Mouse (Mus musculus) heart, adult 2 months (tissue): Measurements from ENCODE around the gene Gm867. TPM values are rescaled to one million over a fixed set of nuclear protein-coding genes. Genes with fewer than 3 reads are reported as not detected.

ENCODE experiments used
- DNase-seq, 2 experiments: peaks; one replicate each; pipeline ENCODE4 v3.0.0; 2021
- H3K27ac ChIP-seq: fragments of 200-600 bp; 2 replicates; pipeline ENCODE4 v1.8.1; 2022
- H3K27me3 ChIP-seq: fragments of 200-500 bp; 2 replicates; pipeline ENCODE4 v1.6.1; 2012; ENCODE audit warnings: mild to moderate bottlenecking, low read length, inconsistent platforms, mixed read lengths; ENCODE audit not compliant: control insufficient read depth, insufficient read depth
- H3K36me3 ChIP-seq: fragments of 200-500 bp; 2 replicates; pipeline ENCODE4 v1.6.1; 2012; ENCODE audit warnings: low read length, inconsistent platforms; ENCODE audit not compliant: control insufficient read depth, insufficient read depth
- H3K4me1 ChIP-seq: fragments of 200-500 bp; 2 replicates; pipeline ENCODE4 v1.6.1; 2011; ENCODE audit warnings: low read length; ENCODE audit not compliant: control insufficient read depth, insufficient read depth
- H3K4me3 ChIP-seq: fragments of 200-600 bp; 2 replicates; pipeline ENCODE4 v1.8.1; 2022
- H3K79me2 ChIP-seq: fragments of 200-500 bp; replicated peaks from 2 replicates; pipeline ENCODE4 v1.6.1; 2012; ENCODE audit warnings: mild to moderate bottlenecking, inconsistent platforms, low read length, moderate library complexity, mixed read lengths; ENCODE audit not compliant: control insufficient read depth, insufficient read depth
- H3K9ac ChIP-seq: fragments of 200-500 bp; 2 replicates; pipeline ENCODE4 v1.6.1; 2012; ENCODE audit warnings: low read depth, mild to moderate bottlenecking, control low read depth, inconsistent platforms, low read length, mixed read lengths
- CTCF ChIP-seq: fragments of 200-600 bp; IDR thresholded peaks from 2 replicates; pipeline ENCODE4 v1.8.1; 2022; ENCODE audit warnings: antibody characterized with exemption, mild to moderate bottlenecking, moderate library complexity
- EP300 ChIP-seq: fragments of 200-500 bp; IDR thresholded peaks from 2 replicates; pipeline ENCODE4 v1.6.1; 2011; ENCODE audit warnings: low read depth, low read length, control low read depth; ENCODE audit not compliant: insufficient read depth
- POLR2A ChIP-seq: fragments of 200-500 bp; IDR thresholded peaks from 2 replicates; pipeline ENCODE4 v1.6.1; 2011; ENCODE audit warnings: mild to moderate bottlenecking, low read depth, low read length, control low read depth; ENCODE audit not compliant: insufficient read depth
- WGBS: fragments of 180-500 bp; shearing (Covaris S2); methylation state at CpG from one replicate; pipeline ENCODE4 v1.1.7; 2018; 5-methylcytosine and 5-hydroxymethylcytosine counted together
- intact Hi-C: fragments of 180-260 bp; cut with DNase I; formaldehyde crosslinking; loops from one replicate; pipeline ENCODE4 v1.15.1; 2025
- polyA plus RNA-seq: library from polyadenylated mRNA; depleted of rRNA; stranded (reverse); fragments of >200 nt; gene quantifications from 2 replicates; pipeline ENCODE4 v1.2.3, GENCODE M21; 2012
- total RNA-seq, 2 experiments: library from RNA; stranded (reverse); gene quantifications; 2 replicates each; pipeline ENCODE4 v1.2.3; 2021

The Gm867 gene
- total and polyA plus RNA-seq, 3 experiments, result 0.76 TPM; not detected in 2

DNA sequence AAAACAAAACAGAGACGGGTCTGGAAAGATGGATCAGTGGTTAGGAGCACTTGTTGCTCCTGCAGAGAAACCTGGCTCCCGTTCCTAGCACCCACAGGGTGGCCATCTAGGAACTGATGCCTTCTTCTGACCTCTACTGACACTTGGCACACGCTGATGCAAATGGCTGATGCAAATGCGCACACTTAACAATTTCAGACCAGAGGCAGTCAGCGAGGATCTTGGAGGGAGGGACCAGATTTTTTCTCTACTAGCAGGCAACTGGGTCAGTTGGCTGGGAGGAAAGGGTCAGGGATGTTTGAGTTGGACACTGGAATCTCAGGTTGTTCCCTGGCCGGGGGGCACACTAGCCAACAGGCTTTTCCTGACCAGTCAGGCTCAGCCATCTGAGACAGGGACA, 7.6 kb downstream of the Gm867 start, which contains the start of gene Chchd10:
Chchd10 (plus strand) TSS at position 240 of the 400 bp plus-strand sequence.
- Histone ChIP-seq H3K9ac (peak within 1 kb of the TSS; percentile 95), H3K36me3 (no peaks in the 10 kb centered on the region), H3K79me2 (no peaks in the 10 kb centered on the region), H3K4me3 (peak within 1 kb of the TSS; percentile 82), H3K27me3 (no peaks in the 10 kb centered on the region), H3K4me1 (peaks cover 12% of the 10 kb centered on the region), H3K27ac (peak within 1 kb of the TSS; percentile 78)
- DNase-seq, result no peak
- no peak for TF ChIP-seq EP300
- TF ChIP-seq CTCF, result no peak
- TF ChIP-seq POLR2A, result no peak
- 61% methylated on average over 6 of the region's 6 CpGs for WGBS
- intact Hi-C loops, result no loop called here

DNA sequence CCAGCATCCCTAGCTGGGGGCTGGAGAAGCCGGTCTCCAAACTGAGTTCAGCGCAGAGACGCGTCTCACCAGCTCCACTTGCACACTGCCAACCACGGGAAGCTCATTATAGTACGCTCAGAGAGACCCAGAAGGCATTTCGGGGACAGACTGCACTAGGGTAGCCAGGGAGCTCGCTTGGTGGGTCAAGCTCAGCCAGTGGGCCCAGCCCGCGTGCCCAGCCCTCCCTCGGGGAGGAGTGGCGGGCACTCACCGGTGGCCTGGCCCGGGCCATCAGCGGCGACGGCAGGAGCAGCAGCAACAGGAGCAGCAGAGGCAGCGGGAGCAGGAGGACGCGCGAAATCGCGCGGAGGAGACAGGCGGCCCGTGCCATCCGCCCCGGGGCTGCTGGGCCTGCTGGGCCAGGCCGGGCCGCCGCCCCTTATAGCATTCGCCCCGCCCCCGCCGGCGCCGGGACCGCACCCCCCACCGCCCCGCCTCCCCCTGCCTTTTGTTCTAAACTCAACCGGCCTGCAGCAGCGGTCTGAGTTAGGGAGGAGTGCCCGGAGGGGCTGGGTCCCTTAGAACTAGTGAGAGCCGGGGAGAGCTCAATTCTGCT, 8.3 kb downstream of the Gm867 start:
- Histone ChIP-seq H3K9ac (peak overlapping the region; percentile 95), H3K4me3 (peak overlapping the region; percentile 82), H3K27me3 (no peaks in the 10 kb centered on the region), H3K27ac (peak overlapping the region; percentile 78), H3K4me1 (peaks cover 12% of the 10 kb centered on the region), H3K36me3 (no peaks in the 10 kb centered on the region), H3K79me2 (no peaks in the 10 kb centered on the region)
- DNase-seq, result peak; percentile 80 to 81
- 1% methylated on average over 36 of the region's 44 CpGs for WGBS
- no peak for TF ChIP-seq CTCF
- peak; percentile 32; the same call in 1 of the 2 replicates for TF ChIP-seq POLR2A
- intact Hi-C loops, result no loop called here

DNA sequence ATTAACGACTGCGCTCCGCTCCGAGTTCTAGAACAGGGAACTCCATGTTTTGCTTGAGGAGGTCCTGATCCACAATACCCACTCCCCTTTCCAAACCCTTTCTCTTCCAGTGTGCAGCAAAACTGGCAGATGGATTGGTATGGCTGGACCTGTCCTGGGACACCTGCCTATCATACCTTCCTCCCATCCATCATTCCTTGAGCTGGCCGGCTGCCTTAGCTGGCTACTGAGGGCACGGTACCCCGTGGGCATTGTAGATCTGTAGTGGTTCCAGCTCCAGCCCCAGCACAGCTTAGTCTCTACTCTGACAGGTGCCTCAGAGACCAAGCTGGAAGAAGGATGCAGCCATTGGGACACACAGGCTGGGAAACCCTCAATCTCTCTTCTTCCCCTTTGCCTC, 9.2 kb downstream of the Gm867 start:
- Histone ChIP-seq H3K4me1 (peaks cover 12% of the 10 kb centered on the region), H3K79me2 (no peaks in the 10 kb centered on the region), H3K36me3 (no peaks in the 10 kb centered on the region), H3K27me3 (no peaks in the 10 kb centered on the region), H3K9ac (no peak overlapping the region), H3K27ac (no peak overlapping the region), H3K4me3 (no peak overlapping the region)
- WGBS, result 47% methylated on average over 7 of the region's 7 CpGs
- TF ChIP-seq POLR2A (no peak), CTCF (no peak), EP300 (no peak)
- intact Hi-C loops, result no loop called here
- DNase-seq, result no peak

DNA sequence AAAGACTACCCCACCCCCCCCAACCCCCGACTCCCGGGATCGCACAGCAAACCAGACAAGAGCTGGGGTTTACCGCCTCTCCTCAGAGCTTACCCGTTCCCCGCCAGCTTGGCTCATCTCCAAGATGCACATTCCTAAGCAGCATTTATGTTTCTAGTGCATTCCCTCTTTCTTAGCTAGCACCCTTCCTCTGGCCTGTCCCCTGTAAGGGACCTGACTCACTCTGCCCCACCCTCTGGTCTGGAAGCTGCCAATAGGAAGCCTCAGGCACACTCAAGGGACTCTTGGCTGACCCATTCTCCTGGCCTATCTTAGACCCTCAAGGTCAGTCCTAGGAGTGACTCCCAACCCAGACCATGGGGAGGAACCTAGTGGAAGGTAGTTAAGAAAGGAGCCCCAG, 10.2 kb downstream of the Gm867 start:
- peaks cover 10% of the 10 kb centered on the region for H3K4me1 ChIP-seq
- no peaks in the 10 kb centered on the region for H3K79me2 ChIP-seq
- H3K36me3 ChIP-seq, result no peaks in the 10 kb centered on the region
- no peak overlapping the region for H3K9ac ChIP-seq
- intact Hi-C loops, result no loop called here
- no peak overlapping the region for H3K27ac ChIP-seq
- peak in 1 of 2 experiments; percentile 23 for DNase-seq
- no peak overlapping the region for H3K4me3 ChIP-seq
- no peak for TF ChIP-seq CTCF
- no peak for TF ChIP-seq POLR2A
- no peak for TF ChIP-seq EP300
- 35% methylated on average over 6 of the region's 6 CpGs for WGBS
- no peaks in the 10 kb centered on the region for H3K27me3 ChIP-seq

DNA sequence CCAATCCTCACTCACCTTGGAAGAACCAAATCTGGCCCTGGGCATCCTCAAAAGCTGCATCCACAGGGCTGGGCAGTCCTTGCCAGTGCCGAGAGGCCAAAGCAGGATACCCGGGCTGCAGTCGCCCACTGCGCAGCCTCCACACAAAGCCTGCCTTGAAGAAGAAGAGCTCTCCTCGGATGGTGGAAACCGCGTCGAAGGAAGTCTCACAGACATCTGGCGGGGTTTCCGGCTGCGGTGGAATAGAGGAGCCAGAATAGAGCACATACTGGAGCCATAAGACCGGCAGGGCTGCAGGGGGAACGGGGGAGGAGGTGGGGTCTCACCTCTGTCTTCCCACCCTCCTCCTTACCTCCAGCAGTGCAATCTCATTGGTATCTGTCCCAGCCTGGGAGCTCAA, 14.1 kb downstream of the Gm867 start:
- Histone ChIP-seq H3K27ac (no peak overlapping the region), H3K27me3 (no peaks in the 10 kb centered on the region), H3K4me3 (no peak overlapping the region), H3K9ac (no peak overlapping the region), H3K4me1 (peaks cover 7% of the 10 kb centered on the region), H3K36me3 (no peaks in the 10 kb centered on the region), H3K79me2 (no peaks in the 10 kb centered on the region)
- 74% methylated on average over 13 of the region's 13 CpGs for WGBS
- TF ChIP-seq CTCF, result no peak
- no peak for TF ChIP-seq EP300
- TF ChIP-seq POLR2A, result no peak
- no peak for DNase-seq
- intact Hi-C loops, result no loop called here

DNA sequence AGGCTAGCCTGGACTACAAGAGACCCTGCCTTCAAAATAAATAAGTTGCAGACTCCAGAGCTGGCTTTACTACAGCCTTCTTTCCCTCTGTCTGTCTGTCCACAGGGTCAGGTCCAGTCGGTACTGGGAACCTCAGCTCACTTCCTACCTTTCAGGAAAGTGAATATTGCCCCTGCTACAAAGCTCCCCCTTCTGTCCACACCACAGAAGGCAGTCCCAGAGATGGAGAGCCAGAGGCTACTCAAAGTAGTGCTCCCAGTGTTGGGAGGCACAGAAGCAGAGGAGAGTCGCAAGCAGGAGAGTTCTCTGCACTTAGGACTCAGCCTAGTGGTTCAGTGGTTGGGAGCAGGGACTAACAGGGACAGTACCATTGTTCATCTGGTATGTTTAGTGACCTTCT, 16.1 kb downstream of the Gm867 start:
- Histone ChIP-seq H3K27ac (no peak overlapping the region), H3K79me2 (no peaks in the 10 kb centered on the region; the same call in 1 of the 2 replicates), H3K27me3 (no peaks in the 10 kb centered on the region), H3K4me3 (no peak overlapping the region), H3K36me3 (no peaks in the 10 kb centered on the region), H3K9ac (no peak overlapping the region), H3K4me1 (peaks cover 5% of the 10 kb centered on the region)
- intact Hi-C loops, result no loop called here
- TF ChIP-seq CTCF (peak; percentile 46), POLR2A (no peak)
- 49% methylated on average over 2 of the region's 2 CpGs for WGBS
- DNase-seq, result no peak
